Mouse (Mus musculus): ENCODE data around the gene Yeats4.

Yeats4 gene

GRCm38 (mm10) chr10:117202981-117203557, 21.2 kb downstream of the Yeats4 start:
- no peak for DNase-seq (ENCODE audit: low spot score in 2 of 2)

GRCm38 (mm10) chr10:117199701-117200100, 24.6 kb downstream of the Yeats4 start:
- no peak for DNase-seq (ENCODE audit: low spot score in 2 of 2)

- no peak for DNase-seq (ENCODE audit: low spot score in 2 of 2)
Measured at GRCm38 (mm10) chr10:117196696-117197095, 27.6 kb downstream of the Yeats4 start.

GRCm38 (mm10) chr10:117195748-117196147, 28.6 kb downstream of the Yeats4 start:
- no peak for DNase-seq (ENCODE audit: low spot score in 2 of 2)

GRCm38 (mm10) chr10:117195005-117195404, 29.3 kb downstream of the Yeats4 start:
- no peak for DNase-seq (ENCODE audit: low spot score in 2 of 2)

GRCm38 (mm10) chr10:117193364-117193763, 30.9 kb downstream of the Yeats4 start:
- DNase-seq (ENCODE audit: low spot score in 2 of 2) = no peak

- no peak for DNase-seq (ENCODE audit: low spot score in 2 of 2)
Measured at GRCm38 (mm10) chr10:117185399-117186089, 38.8 kb downstream of the Yeats4 start.

- DNase-seq (ENCODE audit: low spot score in 2 of 2) = no peak
Measured at GRCm38 (mm10) chr10:117181098-117181497, 43.2 kb downstream of the Yeats4 start.

GRCm38 (mm10) chr10:117174645-117175044, 49.7 kb downstream of the Yeats4 start:
- DNase-seq (ENCODE audit: low spot score in 2 of 2) = no peak

- DNase-seq (ENCODE audit: low spot score in 2 of 2) = no peak
Measured at GRCm38 (mm10) chr10:117173566-117174438, 50.5 kb downstream of the Yeats4 start.

- no peak for DNase-seq (ENCODE audit: low spot score in 2 of 2)
Measured at GRCm38 (mm10) chr10:117173111-117173510, 51.2 kb downstream of the Yeats4 start.

GRCm38 (mm10) chr10:117172069-117172468, 52.2 kb downstream of the Yeats4 start:
- no peak for DNase-seq (ENCODE audit: low spot score in 2 of 2)

GRCm38 (mm10) chr10:117166785-117167425, 57.4 kb downstream of the Yeats4 start:
- DNase-seq (ENCODE audit: low spot score in 2 of 2) = no peak

Data from frontal cortex, postnatal 36 days (tissue).